Mouse (Mus musculus) cerebellum, postnatal 25 days (tissue): ENCODE measurements around the gene Hspb8.

ENCODE experiments used
- DNase-seq, 2 experiments: peaks; one replicate each; pipeline ENCODE4 v3.0.0; 2021; ENCODE audit warnings: mixed read lengths in 2 of 2

Hspb8 gene

DNA sequence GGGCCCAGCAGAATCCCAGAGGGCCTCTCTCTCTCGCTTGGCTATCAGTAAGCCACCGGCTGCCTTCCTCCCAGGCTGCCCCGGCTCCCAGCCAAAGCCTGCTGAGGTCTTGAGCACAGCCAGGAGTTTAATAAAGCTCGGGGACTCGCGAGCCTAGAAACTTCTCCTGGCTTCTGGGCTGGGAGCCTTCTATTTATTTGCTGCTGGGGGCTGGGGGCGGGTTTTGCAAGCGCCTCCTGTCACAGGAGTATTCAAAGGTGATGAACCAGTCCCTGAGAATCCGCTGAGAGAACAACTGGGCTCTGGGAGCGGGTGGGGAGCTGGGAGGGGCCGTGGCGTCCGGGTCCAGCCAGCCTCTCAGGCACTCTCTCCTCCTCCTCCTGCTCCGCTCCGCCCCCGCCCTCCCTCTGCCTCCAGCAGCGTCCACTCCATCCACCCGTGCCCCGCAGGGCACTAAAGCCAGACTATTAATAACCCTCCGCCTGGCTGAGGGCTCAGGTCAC lies at the start of gene Hspb8:
TSS of gene Hspb8 (minus strand) at position 166 of the 503 bp plus-strand sequence.
- DNase-seq, result peak; percentile 90 to 92

DNA sequence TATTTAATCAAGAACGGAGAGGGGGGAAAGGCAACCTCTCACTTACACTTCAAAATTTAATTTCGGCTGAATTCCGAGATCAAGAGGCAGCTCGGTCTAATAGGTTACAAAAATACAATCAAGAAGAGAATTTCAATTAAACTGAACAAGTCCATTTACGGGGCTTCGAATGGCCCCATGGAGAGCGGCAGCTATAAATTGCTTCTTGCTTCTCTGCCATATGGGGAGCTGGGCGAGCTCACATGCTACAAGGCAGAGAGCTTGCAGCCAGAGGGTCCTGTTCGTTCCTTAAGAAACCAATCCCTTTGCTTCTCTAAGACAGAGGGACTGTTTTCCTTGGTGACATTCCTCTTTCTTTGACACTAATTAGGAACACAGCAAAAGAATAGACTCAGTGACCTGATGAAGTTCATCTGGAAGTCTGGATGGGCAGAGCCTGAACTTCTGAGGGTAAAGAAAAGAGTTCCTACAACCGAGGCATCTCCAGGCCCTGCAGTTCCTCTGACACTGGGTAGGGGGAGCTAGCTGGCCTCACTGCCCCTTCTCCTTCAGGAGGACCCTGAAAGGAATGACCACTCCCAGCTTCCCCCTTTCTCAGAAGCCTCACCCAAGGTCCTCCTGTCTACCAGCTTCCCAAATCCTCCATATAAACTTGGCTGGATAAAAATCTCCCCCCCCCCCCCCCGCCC lies 38.8 kb upstream of the Hspb8 start:
- no peak for DNase-seq

DNA sequence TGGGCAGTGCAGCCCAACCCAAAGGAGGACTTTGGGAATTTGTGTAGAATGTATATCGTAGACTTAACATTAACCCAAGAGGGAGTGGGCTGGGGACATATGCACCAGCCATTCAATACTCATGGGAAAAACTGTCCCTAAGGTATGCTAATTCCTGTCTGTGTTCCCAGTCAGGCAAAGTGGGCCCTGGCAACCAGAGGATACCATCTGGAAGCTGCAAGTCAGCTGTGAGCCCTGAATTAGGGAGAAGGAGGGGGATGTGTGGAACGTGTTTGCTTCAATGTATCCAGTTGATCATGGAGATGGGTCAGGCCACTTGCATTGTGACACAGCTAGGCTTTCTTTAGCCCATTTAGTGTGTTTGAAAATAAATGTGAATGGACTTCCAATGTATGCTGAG lies 37.3 kb upstream of the Hspb8 start:
- DNase-seq, result no peak

DNA sequence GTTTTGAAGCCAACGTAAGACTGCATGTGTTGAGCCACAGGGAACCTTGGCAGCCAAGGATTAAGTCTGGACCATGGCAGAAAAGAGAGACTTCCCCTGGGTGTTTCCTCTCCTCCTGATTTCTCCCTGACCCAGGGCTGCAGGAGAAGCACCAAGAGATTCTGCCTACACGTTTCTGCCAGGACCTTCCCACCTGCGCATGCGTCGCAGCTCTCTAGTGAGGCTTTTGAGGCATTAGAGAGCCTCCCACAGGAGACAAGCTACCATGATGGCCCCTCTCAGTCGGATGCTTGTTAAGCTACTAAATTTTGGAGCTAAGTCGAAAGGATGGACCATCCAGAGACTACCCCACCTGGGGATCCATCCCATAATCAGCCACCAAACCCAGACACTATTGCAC lies 35.1 kb upstream of the Hspb8 start:
- DNase-seq, result no peak

DNA sequence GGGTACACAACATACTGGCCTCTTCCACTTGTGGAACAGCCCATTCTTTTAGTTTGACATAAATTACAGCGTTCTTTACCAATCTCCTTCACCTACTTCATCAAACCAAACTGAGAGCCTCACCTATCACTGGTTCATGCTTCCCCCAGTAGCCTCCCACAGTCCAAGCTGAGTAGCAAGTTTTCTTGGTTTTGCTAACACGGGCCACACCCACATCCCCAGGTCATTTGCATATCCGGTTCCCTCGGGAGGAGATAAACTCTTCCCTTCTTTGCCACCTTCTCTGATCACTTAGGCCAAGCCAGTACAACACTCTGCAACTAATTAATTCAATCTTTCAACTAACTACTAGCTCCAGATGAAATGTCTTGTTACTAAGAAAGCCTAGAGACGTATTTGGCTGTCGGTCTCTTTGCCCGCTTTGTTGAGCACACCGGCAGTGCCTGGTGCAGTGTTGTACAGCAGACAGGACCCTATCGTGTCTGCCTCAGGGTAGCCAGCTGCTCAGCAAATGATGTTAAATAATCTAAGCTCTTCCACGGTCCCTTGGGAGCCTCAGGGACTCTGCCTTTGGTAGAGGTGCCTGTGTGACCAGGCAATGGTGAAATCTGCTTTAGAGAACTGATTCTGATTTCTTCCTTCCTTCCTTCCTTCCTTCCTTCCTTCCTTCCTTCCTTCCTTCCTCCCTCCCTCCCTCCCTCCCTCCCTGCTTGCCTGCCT lies 34.3 kb upstream of the Hspb8 start:
- no peak for DNase-seq

DNA sequence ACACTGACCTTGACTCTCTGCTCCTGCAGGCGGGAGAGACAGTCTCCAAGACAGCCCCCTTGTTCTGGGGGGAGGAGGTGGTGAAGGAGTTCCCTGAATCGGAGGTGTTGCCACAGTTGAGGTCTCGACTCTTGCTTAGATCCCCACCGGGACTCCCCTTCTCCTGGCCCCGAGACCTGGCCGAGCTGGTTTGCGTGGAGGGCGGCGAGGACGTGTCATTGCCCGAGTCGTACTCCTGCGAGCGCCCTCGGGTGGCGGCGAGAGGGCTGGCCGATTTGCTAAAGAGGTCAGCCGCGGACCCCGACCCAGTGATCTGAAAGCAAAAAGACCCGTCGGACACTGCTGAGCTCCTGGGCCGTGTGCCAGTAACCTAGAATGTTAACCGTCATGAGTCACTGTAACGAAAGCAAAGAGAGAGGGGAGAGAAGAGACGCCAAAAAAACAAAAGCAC lies 30.8 kb upstream of the Hspb8 start:
- DNase-seq, result peak; percentile 70 to 80

DNA sequence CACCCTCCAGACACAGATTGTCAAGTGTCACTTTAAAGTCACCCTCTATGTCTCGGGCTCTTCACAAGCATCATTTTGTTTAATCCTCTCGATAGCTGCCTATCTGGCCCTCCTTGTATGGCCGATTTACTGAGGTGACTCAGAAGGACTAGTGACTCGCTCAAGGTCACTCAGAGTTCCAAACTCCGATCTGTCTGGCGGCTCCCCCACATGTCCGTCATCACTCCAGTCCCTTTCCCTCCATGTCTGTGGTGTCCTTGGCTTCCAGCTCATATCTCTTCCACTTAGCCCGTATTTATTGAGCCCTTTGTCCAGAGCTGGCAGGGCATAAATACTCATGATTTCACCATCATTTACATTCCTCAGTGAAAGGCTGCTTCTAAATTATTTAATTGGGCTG lies 28.2 kb upstream of the Hspb8 start:
- no peak for DNase-seq

DNA sequence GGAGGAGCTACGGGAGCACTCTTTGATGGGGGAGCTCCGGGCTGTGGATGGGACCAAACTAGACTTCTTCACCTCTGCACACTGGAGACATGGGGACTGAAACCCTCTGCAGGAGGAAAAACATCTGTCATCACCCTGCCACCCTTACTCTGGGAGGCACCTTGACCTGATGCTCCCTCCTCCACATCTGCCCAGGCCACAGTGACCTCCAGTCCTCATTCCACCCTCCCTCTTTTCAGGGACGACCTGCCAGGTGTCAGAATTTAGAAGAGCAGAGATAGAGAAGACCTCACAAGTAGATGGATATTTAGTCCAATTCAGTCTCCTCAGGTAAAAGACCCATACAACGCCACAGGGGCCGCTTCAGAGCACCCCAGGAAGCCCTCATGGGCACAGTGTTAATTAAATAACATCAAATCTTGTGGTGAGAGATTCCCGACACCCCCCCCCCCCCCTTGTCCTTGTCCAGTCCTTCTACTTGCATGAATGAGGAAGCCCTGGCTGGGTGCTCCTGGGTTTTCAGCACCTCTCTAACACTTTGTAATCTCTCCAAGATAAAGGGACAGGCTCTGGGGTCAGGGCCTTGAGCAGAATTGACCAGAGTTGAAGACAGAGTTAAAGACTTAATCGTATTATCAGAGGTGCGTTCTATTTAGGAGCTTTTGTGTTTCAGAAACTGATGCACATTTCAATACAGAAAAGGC lies 27.0 kb upstream of the Hspb8 start:
- DNase-seq, result no peak

DNA sequence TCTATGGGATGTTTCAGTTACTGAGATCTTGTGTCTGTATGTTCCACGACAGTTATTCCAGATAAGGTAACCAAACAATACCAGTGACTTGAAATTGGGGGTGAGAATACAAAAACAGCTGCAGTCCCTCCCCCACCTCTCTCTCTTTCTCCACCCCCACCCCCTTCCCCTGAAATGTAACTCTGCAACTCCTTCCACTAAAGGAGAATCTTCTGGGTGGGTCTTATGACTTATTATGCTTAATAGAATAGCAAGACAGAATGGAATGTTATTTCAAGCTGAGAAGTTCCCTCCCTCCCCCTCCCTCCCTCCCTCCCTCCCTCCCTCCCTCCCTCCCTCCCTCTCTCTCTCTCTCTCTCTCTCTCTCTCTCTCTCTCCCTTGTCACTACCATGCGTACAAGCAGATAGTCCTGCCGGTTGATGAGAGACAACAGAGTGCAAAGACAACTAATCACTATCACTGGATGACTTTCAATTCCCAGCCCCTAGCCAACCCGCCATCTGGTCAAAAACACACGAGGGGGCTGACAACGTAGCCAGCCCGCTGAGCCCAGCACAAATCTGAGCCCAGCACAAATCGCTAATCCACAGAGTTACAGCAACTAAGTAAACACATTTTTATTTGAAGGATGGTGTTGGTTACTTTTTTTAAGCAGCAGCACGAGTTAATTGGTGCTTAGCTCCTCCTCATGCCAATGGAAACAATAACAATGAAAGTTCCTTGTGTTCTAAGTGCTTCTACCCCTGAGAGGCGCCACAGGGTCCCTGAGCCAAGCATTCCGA lies 25.9 kb upstream of the Hspb8 start:
- DNase-seq, result peak; percentile 46 to 57

DNA sequence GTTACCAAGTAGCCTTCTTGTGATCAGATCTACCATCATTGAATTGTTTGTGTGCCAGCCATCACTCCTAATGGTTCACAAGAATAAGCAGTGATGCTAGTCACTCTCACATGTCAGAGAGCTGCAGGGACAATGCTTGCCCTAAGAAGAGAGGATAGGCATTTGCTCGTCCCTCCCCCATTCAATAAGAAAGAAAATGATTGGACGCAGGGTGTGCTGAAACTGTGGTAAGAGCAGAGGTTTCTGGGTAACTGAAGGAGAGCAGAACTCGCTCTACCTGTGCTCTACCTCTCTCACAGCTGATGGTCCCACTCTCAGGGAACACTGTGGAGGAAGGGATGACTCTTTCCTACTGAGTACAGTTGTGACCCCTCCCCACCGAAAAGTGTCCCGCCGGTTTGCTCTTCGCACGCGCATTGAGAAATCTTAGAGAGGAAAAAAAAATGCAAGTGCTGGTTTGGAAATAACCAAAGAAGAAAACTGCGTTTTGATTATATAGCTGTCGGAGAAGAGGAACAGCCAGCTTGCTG lies 25.2 kb upstream of the Hspb8 start:
- no peak for DNase-seq

DNA sequence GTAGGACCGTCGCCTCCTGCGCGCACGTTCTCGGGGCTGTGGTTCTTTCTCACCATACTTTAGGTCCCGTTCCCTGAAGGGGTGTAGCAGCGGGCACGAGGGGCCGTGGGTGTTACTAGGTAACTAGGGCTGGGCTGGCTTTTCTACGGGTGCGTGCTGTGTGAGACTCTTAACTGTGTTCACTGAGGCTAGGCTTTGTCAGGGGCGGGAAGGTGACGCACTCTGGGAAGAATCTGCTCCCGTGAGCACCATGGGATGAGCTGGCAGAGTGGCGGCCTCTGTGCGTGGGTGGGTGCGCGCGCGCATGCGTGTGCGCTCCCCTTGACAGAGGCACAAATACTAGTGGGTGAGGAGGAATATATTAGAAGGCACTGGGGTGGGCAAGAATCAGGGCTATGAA lies 23.9 kb upstream of the Hspb8 start:
- DNase-seq, result no peak

DNA sequence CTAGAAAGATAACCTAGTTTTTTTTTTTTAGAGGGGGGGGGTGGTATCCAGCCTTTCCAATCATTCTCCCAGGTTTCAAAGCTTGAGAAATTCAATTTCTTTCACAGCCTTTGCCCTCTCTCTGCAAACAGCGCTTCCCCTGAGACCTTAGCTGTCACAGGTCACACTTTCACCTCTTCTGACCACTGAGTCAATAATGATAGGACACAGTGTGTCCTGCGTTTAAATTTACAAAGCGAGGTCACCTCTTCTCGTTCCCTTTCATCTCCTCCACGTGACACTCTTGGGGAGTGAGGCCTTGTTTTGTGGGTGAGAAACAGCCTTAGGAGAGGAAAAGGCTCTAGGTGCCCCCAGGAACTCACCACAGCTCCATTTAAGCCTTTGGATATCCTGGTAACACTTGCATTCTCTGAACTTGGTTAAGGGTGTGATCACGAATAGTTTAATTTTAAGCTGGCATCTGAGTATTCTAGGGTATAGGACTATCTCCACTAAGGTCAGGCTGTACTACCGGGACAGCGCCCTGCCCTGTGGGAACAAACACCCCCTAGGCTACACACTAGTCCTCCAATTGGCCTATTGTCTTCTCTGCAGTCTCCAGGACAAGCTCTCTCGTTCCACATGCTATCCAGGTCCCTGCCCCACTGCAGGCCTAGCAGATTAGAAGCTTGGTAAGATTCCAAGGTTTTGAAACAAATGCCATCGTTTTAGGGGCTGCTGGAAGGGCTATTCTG lies 23.1 kb upstream of the Hspb8 start:
- no peak for DNase-seq

DNA sequence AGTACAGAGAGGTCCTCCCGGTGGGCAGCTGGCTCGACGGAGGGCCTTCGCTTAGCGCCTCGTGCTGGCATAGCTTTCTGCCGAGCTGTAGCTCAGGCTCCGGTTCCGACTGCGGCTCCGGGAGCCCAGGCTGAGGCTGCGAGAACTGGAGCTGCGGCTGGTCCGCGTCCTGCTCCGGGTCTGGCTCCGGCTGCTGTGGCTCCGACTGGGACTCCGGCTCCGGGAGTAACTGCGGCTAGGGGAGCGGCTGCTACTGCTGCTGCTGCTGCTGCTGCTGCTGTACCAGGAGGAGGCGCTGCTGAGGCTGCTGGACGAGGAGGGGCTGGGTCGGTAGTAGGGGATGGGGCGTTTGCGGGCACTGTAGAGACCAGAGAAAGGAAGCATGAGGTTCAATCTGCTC lies 21.9 kb upstream of the Hspb8 start:
- peak; percentile 58 to 73 for DNase-seq

DNA sequence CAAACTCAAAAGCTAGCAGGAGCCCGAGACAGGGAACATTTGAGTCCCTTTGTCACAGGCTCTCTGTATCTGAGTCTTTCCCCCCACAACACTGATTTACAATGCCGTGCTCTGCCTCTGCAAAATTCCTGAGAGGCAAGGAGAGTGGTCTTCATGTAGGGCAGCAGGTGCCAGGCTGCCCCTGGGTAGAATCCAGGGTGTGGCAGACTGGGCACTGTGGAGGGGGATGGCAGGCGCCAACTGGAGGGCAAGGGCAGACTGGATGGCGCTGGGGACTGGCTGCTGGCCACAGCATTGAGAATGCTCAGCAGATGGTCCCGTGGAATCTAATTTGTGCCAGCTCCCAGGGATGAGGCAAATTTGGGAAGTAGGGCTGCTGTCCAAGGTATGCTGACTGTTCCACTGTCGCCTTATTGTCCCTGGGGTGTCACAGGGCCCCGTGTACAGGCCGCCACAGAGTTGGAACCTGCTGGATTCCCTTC lies 20.8 kb upstream of the Hspb8 start:
- DNase-seq, result peak; percentile 94 to 95

DNA sequence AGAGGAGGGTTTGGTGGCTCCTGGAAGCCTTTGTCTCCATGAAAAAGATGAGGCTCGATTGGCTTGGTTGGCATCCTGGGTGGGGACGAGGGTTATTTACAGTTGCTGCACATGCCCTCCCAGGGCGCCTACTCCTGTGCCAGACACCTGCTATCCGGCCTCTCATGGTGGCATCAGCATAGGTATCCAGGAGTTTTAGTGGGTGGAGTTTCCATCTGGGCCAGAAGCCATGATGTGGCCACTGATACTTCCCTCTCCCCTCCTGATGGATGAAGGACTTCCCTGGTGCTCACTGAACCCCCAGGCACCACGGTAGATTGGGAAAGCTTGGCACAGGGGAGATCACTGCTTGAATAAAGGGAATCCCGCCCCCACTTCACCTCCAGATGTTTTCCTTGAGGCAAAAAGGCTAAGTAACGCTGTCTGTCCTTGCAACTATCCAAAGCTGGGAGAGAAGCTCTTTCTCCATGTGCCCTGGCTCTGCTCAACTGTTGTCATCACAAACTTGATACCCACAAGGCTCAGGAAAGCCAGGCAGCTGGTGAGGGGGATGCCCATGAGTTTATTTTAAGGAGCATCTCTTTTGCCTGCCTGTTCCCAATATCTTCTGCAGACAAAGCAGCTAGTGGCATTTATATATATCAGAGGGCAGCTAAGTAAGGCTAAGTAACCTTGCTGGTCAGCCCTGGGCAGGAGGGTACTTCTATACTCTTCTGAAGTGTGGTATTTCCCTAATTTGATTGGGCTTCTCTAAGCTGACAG lies 20.2 kb upstream of the Hspb8 start:
- DNase-seq, result peak; percentile 42 to 49

DNA sequence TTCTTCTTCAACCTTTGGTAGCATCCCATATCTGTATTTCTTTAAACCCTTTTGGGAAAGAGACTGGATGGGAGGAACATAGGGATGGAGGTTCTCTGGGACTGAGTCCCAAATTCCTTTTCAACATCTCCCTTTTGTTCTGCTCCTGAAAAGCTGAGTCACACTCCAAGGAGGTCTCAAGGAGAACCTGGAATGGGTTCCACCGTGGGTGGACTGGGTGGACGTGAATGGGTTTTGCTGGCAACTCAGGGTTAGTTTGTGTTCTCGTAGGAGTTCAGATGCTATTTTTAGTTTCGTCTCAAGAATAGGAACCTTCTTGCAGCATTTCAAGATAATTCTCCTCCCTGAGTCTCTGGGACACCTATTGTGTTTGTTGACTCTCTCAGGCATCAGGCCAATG lies 17.6 kb upstream of the Hspb8 start:
- no peak for DNase-seq

DNA sequence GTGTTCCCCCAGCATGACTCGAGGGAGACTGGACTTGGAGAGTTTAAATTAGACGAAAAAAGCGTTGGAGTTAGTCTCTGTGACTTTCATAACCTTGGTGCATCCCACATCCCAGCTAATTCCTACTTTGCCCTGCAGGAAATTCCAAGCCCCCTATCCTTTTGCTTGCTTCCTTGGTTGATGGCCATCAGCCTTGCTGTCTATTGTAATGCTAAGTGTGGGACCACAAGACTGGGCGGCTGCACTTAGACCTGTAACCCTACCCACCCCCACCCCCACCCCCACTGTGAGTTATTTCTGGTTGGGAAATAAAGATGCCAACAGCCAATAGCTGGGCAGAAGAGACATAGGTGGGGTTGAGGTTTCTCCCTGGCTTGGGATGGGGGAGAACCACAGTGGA lies 15.7 kb upstream of the Hspb8 start:
- no peak for DNase-seq

DNA sequence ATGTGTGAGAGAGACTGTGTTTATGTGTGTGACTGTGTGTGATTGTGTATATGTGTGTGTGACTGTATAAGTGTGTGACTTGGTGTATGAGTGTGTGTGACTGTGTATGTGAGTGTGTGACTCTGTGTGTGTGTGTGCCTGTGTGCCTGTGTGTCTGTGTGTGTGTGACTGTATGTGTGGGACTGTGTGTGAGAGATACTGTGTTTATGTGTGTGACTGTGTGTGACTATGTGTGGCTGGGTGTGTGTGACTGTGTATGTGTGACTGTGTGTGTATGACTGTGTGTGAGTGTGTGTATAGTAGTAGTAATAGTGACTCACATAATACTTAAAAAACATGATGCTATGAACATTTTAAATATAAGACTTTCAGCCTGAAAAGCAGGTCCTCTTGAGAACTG lies 13.5 kb upstream of the Hspb8 start:
- DNase-seq, result no peak

DNA sequence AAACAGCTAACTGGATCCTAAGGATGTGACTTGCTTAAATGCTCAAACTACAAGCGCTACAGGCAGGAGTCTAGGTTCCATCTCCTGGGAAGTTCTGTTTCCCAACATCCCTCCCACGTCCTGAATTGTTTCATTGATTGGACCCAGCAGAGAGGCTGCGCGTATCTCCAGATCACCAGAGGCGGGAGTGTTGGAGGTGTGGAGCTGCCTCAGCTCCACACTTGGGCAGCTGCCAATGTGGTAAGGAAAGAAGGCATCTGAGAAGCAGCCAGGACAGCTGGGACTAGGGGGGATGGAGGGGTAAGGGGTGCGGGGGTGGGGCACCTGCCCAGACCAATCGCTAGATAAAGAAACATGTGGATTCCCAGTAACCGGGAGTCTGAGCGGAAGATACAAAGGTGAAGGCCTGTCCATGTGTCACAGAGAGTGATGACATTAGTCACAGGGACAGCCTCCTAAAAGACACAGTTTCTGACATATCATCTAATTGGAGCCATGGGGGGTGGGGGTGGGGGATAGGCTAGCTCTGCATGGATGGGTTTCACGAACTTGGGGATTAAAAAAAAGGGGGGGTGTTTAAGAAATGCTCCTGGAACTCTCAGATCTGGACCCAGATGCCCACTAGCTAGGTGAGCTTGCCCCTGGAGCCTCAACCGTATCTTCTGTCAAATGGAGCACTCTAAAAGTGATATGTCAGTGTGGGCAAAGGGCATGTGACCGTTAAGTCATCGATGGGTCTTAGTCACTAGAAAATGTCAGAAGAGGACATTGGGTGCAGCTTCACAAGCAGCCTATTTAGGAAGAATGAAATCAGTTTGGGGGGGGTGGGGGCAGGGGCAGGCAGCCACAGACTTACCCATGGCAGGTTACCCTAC lies 12.5 kb upstream of the Hspb8 start:
- peak in 1 of 2 experiments; percentile 36 for DNase-seq

DNA sequence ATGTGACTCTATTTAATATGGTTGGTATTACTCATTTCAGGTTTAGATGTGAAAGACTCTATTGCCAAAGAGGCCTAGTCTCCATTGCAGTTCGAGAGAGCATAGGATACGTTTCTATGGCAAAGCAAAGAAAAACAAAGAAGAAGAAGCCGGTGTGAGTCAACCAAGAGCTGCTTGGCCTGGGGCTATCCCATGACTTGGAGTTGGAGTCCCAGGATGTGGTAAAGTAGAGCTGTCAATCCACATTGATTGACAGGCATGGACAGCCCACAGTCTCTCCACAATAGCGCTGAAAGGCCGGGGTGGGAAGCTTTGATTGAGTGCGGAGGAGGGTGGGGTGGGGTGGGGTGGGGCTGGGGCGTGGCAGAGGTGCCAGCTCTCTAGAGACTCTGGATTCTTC lies 10.2 kb upstream of the Hspb8 start:
- DNase-seq, result no peak
